Mouse (Mus musculus): ENCODE data around the gene Smim15.

- TF ChIP-seq CTCF (IDR thresholded peaks at IDR 0.05; ENCODE audit: control insufficient read depth, insufficient read depth, low read length), result no peak
- no peak for TF ChIP-seq POLR2A (IDR thresholded peaks at IDR 0.05; ENCODE audit: borderline replicate concordance, control insufficient read depth, low read depth, low read length)
These were observed 39.8 kb downstream of the Smim15 start for GRCm38 (mm10) chr13:108084086-108084485.

Measured in bone marrow, adult 2 months (tissue).